Mouse (Mus musculus): ENCODE measurements around the gene Vmn1r225.
"Not testable (repeated sequence)": the region's sequence is repeated elsewhere in the genome, so short reads cannot be mapped to it uniquely, and the experiment has no call there.

Vmn1r225 gene

GRCm38 (mm10) chr17:20497858-20498257, at the start of gene Vmn1r225:
TSS of gene Vmn1r225 (plus strand) at chr17:20498158.
- DNase-seq (ENCODE audit: low read depth in 1 of 2, low spot score in 2 of 2), result no peak

GRCm38 (mm10) chr17:20473311-20473710, 24.6 kb upstream of the Vmn1r225 start:
- DNase-seq (ENCODE audit: low read depth in 1 of 2, low spot score in 2 of 2), result no peak

- no peak for DNase-seq (ENCODE audit: low read depth in 1 of 2, low spot score in 2 of 2)
Measured at GRCm38 (mm10) chr17:20481231-20481630, 16.7 kb upstream of the Vmn1r225 start, which contains the start of gene Vmn2r108. TSS of gene Vmn2r108 (minus strand) at chr17:20481331.

- DNase-seq (ENCODE audit: low read depth in 1 of 2, low spot score in 2 of 2), result not testable (repeated sequence)
Measured at GRCm38 (mm10) chr17:20508247-20508646, 10.3 kb downstream of the Vmn1r225 start.

All from monocyte, adult 2 months (primary cell).